Mouse (Mus musculus): ENCODE results near the gene Wasl. TPM values are rescaled to one million over a fixed set of nuclear protein-coding genes. Genes with fewer than 3 reads are reported as not detected.

Gene Wasl
- polyA plus RNA-seq, 1 experiment from 2014 or later = 51.1 TPM

- Histone ChIP-seq H3K36me3 (ENCODE audit: control insufficient read depth, insufficient read depth, low read length) (no peaks in the 10 kb centered on the region), H3K4me2 (ENCODE audit: low read depth, low read length) (no peak overlapping the region), H3K4me3 (ENCODE audit: low read depth, low read length) (no peak overlapping the region), H3K27ac (replicated peaks; ENCODE audit: low read depth, low read length) (no peak overlapping the region), H3K4me1 (ENCODE audit: control insufficient read depth, insufficient read depth, low read length) (no peaks in the 10 kb centered on the region), H3K27me3 (replicated peaks; ENCODE audit: control insufficient read depth, insufficient read depth, low read length) (no peaks in the 10 kb centered on the region), H3K9me3 (ENCODE audit: control insufficient read depth, low read length) (no peaks in the 10 kb centered on the region), H3K9ac (ENCODE audit: low read depth, low read length) (no peak overlapping the region)
- WGBS = 71% methylated on average over 7 of the region's 7 CpGs
- no peak for ATAC-seq (ENCODE audit: low read depth)
- no peak for DNase-seq (ENCODE audit: low spot score)
Observed at GRCm38 (mm10) chr6:24651538-24651937, 13.3 kb downstream of the Wasl start.

GRCm38 (mm10) chr6:24650719-24651118 is 14.1 kb downstream of the Wasl start:
- H3K36me3 ChIP-seq (ENCODE audit: control insufficient read depth, insufficient read depth, low read length) = no peaks in the 10 kb centered on the region
- DNase-seq (ENCODE audit: low spot score) (peak; percentile 18), ATAC-seq (ENCODE audit: low read depth) (no peak)
- no peak overlapping the region for H3K9ac ChIP-seq (ENCODE audit: low read depth, low read length)
- H3K27me3 ChIP-seq (replicated peaks; ENCODE audit: control insufficient read depth, insufficient read depth, low read length) = no peaks in the 10 kb centered on the region
- 71% methylated on average over 3 of the region's 3 CpGs for WGBS
- no peaks in the 10 kb centered on the region for H3K9me3 ChIP-seq (ENCODE audit: control insufficient read depth, low read length)
- H3K4me3 ChIP-seq (ENCODE audit: low read depth, low read length) = no peak overlapping the region
- H3K4me1 ChIP-seq (ENCODE audit: control insufficient read depth, insufficient read depth, low read length) = no peaks in the 10 kb centered on the region
- no peak overlapping the region for H3K27ac ChIP-seq (replicated peaks; ENCODE audit: low read depth, low read length)
- no peak overlapping the region for H3K4me2 ChIP-seq (ENCODE audit: low read depth, low read length)

GRCm38 (mm10) chr6:24648403-24648802 is 16.4 kb downstream of the Wasl start:
- ATAC-seq (ENCODE audit: low read depth) = no peak
- Histone ChIP-seq H3K27ac (replicated peaks; ENCODE audit: low read depth, low read length) (no peak overlapping the region), H3K4me2 (ENCODE audit: low read depth, low read length) (no peak overlapping the region), H3K9me3 (ENCODE audit: control insufficient read depth, low read length) (no peaks in the 10 kb centered on the region), H3K27me3 (replicated peaks; ENCODE audit: control insufficient read depth, insufficient read depth, low read length) (no peaks in the 10 kb centered on the region), H3K4me1 (ENCODE audit: control insufficient read depth, insufficient read depth, low read length) (no peaks in the 10 kb centered on the region), H3K4me3 (ENCODE audit: low read depth, low read length) (no peak overlapping the region), H3K9ac (ENCODE audit: low read depth, low read length) (no peak overlapping the region), H3K36me3 (ENCODE audit: control insufficient read depth, insufficient read depth, low read length) (no peaks in the 10 kb centered on the region)
- 93% methylated on average over 4 of the region's 4 CpGs for WGBS
- DNase-seq (ENCODE audit: low spot score) = no peak

DNA sequence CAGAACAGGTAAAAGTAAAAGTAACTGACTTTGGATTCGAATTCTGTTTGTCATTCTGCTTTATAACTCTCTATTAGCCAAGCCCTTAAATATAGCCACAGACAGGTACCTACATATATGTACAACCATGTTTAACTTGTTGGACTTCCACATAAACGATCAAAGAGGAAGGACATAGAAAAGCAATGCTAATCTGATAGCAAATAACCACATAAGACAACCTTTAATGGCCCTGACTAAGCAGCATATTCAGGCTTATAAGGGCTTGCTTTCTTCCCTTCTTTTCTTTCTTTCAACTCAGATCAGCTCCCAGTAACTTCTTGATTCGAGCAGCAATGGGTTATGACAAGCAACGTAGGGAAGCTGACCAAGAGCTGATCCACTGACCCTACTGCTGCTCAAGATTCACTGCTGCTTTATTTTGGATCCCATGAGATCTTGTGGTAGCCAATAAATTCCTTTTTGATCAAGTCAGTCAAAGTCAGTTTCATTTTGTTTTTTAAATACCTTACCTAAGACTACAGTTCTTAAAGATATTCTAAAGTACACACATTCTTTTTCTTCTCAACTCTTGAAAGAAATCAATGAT is 17.6 kb downstream of the Wasl start:
- H3K4me3 ChIP-seq (ENCODE audit: low read depth, low read length) = no peak overlapping the region
- WGBS = 79% methylated on average over 4 of the region's 4 CpGs
- no peaks in the 10 kb centered on the region for H3K4me1 ChIP-seq (ENCODE audit: control insufficient read depth, insufficient read depth, low read length)
- no peak overlapping the region for H3K27ac ChIP-seq (replicated peaks; ENCODE audit: low read depth, low read length)
- DNase-seq (ENCODE audit: low spot score) (no peak), ATAC-seq (ENCODE audit: low read depth) (no peak)
- no peaks in the 10 kb centered on the region for H3K9me3 ChIP-seq (ENCODE audit: control insufficient read depth, low read length)
- H3K4me2 ChIP-seq (ENCODE audit: low read depth, low read length) = no peak overlapping the region
- H3K9ac ChIP-seq (ENCODE audit: low read depth, low read length) = no peak overlapping the region
- H3K27me3 ChIP-seq (replicated peaks; ENCODE audit: control insufficient read depth, insufficient read depth, low read length) = no peaks in the 10 kb centered on the region
- H3K36me3 ChIP-seq (ENCODE audit: control insufficient read depth, insufficient read depth, low read length) = no peaks in the 10 kb centered on the region

DNA sequence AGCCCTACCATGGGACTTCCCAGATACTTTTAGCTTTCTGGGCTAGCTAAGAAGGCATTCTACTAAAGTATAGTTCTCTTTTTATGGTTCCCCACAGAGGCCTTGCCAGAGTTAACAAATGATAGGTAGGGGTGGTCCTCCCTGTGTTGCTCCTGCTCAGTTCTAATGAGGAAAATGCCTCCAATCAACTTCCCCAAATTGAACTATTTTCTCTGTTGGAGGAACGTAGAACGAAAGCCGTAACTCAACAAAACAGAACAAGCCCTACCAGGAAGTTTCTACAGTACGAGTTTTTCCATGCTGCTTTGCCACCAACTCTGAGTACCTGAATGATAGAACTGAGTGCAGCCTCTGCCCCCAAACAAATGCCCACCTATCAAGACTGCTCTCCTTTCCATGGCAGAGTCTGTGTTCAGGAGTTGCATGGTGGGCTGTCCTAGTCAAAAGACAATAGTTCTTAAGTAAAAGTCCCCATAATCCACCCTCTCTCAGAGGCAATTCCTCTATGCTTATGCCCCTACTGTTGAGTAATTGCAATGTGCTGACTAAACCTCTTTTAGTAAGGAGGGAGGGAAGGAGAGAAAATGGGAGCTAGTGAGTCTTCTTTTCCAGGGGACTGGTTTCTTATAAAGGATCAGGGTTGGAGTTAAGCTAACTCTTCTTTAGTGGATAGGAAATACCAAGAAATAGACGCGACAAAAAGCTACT is 19.3 kb downstream of the Wasl start:
- Histone ChIP-seq H3K4me3 (ENCODE audit: low read depth, low read length) (no peak overlapping the region), H3K4me1 (ENCODE audit: control insufficient read depth, insufficient read depth, low read length) (no peaks in the 10 kb centered on the region), H3K27ac (replicated peaks; ENCODE audit: low read depth, low read length) (no peak overlapping the region), H3K9ac (ENCODE audit: low read depth, low read length) (no peak overlapping the region), H3K9me3 (ENCODE audit: control insufficient read depth, low read length) (no peaks in the 10 kb centered on the region), H3K36me3 (ENCODE audit: control insufficient read depth, insufficient read depth, low read length) (no peaks in the 10 kb centered on the region), H3K27me3 (replicated peaks; ENCODE audit: control insufficient read depth, insufficient read depth, low read length) (no peaks in the 10 kb centered on the region), H3K4me2 (ENCODE audit: low read depth, low read length) (no peak overlapping the region)
- DNase-seq (ENCODE audit: low spot score) = no peak
- no peak for ATAC-seq (ENCODE audit: low read depth)
- WGBS = 92% methylated on average over 6 of the region's 6 CpGs

- Histone ChIP-seq H3K4me1 (ENCODE audit: control insufficient read depth, insufficient read depth, low read length) (no peaks in the 10 kb centered on the region), H3K27ac (replicated peaks; ENCODE audit: low read depth, low read length) (no peak overlapping the region), H3K36me3 (ENCODE audit: control insufficient read depth, insufficient read depth, low read length) (no peaks in the 10 kb centered on the region), H3K4me2 (ENCODE audit: low read depth, low read length) (no peak overlapping the region), H3K9ac (ENCODE audit: low read depth, low read length) (no peak overlapping the region), H3K9me3 (ENCODE audit: control insufficient read depth, low read length) (no peaks in the 10 kb centered on the region), H3K4me3 (ENCODE audit: low read depth, low read length) (no peak overlapping the region), H3K27me3 (replicated peaks; ENCODE audit: control insufficient read depth, insufficient read depth, low read length) (no peaks in the 10 kb centered on the region)
- DNase-seq (ENCODE audit: low spot score) = no peak
- no peak for ATAC-seq (ENCODE audit: low read depth)
- WGBS = 93% methylated on average over 3 of the region's 3 CpGs
Observed at GRCm38 (mm10) chr6:24642960-24643359, 21.8 kb downstream of the Wasl start.

GRCm38 (mm10) chr6:24642161-24642560 is 22.6 kb downstream of the Wasl start:
- Histone ChIP-seq H3K27ac (replicated peaks; ENCODE audit: low read depth, low read length) (no peak overlapping the region), H3K36me3 (ENCODE audit: control insufficient read depth, insufficient read depth, low read length) (no peaks in the 10 kb centered on the region), H3K4me2 (ENCODE audit: low read depth, low read length) (no peak overlapping the region), H3K9ac (ENCODE audit: low read depth, low read length) (no peak overlapping the region), H3K4me3 (ENCODE audit: low read depth, low read length) (no peak overlapping the region), H3K9me3 (ENCODE audit: control insufficient read depth, low read length) (no peaks in the 10 kb centered on the region), H3K27me3 (replicated peaks; ENCODE audit: control insufficient read depth, insufficient read depth, low read length) (no peaks in the 10 kb centered on the region), H3K4me1 (ENCODE audit: control insufficient read depth, insufficient read depth, low read length) (no peaks in the 10 kb centered on the region)
- DNase-seq (ENCODE audit: low spot score) (no peak), ATAC-seq (ENCODE audit: low read depth) (no peak)
- 95% methylated on average over 2 of the region's 2 CpGs for WGBS

DNA sequence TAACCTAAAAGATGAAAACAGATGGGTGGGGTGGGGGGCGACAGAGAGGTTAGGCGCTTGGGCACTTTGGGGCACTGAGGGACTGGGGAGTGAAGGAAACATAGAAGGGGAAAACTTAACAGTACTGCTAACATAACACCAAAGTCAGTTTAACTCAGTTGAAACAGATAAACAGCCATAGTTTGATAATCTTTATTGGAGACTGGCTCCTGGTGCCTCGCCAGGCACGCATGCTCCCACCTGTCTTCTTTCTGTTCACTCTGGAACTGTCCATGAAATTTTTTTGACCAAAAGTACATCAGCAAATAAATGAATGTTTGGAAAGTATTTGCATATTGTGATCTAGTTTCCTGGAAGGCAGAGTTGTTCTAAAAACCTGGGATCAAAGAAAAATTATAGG is 23.5 kb downstream of the Wasl start:
- Histone ChIP-seq H3K36me3 (ENCODE audit: control insufficient read depth, insufficient read depth, low read length) (no peaks in the 10 kb centered on the region), H3K9ac (ENCODE audit: low read depth, low read length) (no peak overlapping the region), H3K4me3 (ENCODE audit: low read depth, low read length) (no peak overlapping the region), H3K4me1 (ENCODE audit: control insufficient read depth, insufficient read depth, low read length) (no peaks in the 10 kb centered on the region), H3K9me3 (ENCODE audit: control insufficient read depth, low read length) (no peaks in the 10 kb centered on the region), H3K27me3 (replicated peaks; ENCODE audit: control insufficient read depth, insufficient read depth, low read length) (no peaks in the 10 kb centered on the region), H3K27ac (replicated peaks; ENCODE audit: low read depth, low read length) (no peak overlapping the region), H3K4me2 (ENCODE audit: low read depth, low read length) (no peak overlapping the region)
- ATAC-seq (ENCODE audit: low read depth) (no peak), DNase-seq (ENCODE audit: low spot score) (no peak)
- 93% methylated on average over 4 of the region's 4 CpGs for WGBS

GRCm38 (mm10) chr6:24635814-24636213 is 29.0 kb downstream of the Wasl start:
- Histone ChIP-seq H3K9ac (ENCODE audit: low read depth, low read length) (no peak overlapping the region), H3K4me3 (ENCODE audit: low read depth, low read length) (no peak overlapping the region), H3K27ac (replicated peaks; ENCODE audit: low read depth, low read length) (no peak overlapping the region), H3K27me3 (replicated peaks; ENCODE audit: control insufficient read depth, insufficient read depth, low read length) (no peaks in the 10 kb centered on the region), H3K9me3 (ENCODE audit: control insufficient read depth, low read length) (no peaks in the 10 kb centered on the region), H3K4me2 (ENCODE audit: low read depth, low read length) (no peak overlapping the region), H3K36me3 (ENCODE audit: control insufficient read depth, insufficient read depth, low read length) (peaks cover 24% of the 10 kb centered on the region), H3K4me1 (ENCODE audit: control insufficient read depth, insufficient read depth, low read length) (no peaks in the 10 kb centered on the region)
- DNase-seq (ENCODE audit: low spot score) = no peak
- ATAC-seq (ENCODE audit: low read depth) = no peak
- 90% methylated on average over 2 of the region's 2 CpGs for WGBS
